Mouse (Mus musculus) forebrain, postnatal 0 days (tissue): Measurements from ENCODE around the gene Trpm5. TPM values are rescaled to one million over a fixed set of nuclear protein-coding genes. Genes with fewer than 3 reads are reported as not detected.

Experiments
- ATAC-seq: fragments of 200-750 bp; cut with Nextera tagmentation; 2 replicates; pipeline ENCODE4 v1.8.0; 2017; ENCODE audit warnings: mild to moderate bottlenecking, moderate library complexity
- DNase-seq: peaks from one replicate; pipeline ENCODE4 v3.0.0-alpha.2; 2015
- H3K27ac ChIP-seq: fragments of 300-500 bp; sonication (generic); 2 replicates; pipeline ENCODE4 v1.5.1; 2014; ENCODE audit warnings: low read depth, mild to moderate bottlenecking, antibody characterized with exemption, low read length, moderate library complexity, mixed read lengths
- H3K27me3 ChIP-seq: fragments of 300-500 bp; sonication (generic); 2 replicates; pipeline ENCODE4 v1.6.1; 2014; ENCODE audit warnings: mild to moderate bottlenecking, low read length, mixed read lengths; ENCODE audit not compliant: insufficient read depth
- H3K36me3 ChIP-seq: fragments of 300-500 bp; sonication (generic); 2 replicates; pipeline ENCODE4 v1.6.1; 2014; ENCODE audit warnings: mild to moderate bottlenecking, moderate library complexity; ENCODE audit not compliant: insufficient read depth
- H3K4me1 ChIP-seq: fragments of 300-500 bp; sonication (generic); 2 replicates; pipeline ENCODE4 v1.6.1; 2014; ENCODE audit warnings: antibody characterized with exemption; ENCODE audit not compliant: insufficient read depth
- H3K4me2 ChIP-seq: fragments of 300-500 bp; sonication (generic); 2 replicates; pipeline ENCODE4 v1.6.1; 2014; ENCODE audit warnings: low read depth, mild to moderate bottlenecking, moderate library complexity
- H3K4me3 ChIP-seq: fragments of 300-500 bp; sonication (generic); 2 replicates; pipeline ENCODE4 v1.5.1; 2014; ENCODE audit warnings: low read depth, low read length, mixed read lengths
- H3K9ac ChIP-seq: fragments of 300-500 bp; sonication (generic); 2 replicates; pipeline ENCODE4 v1.6.1; 2014; ENCODE audit warnings: mild to moderate bottlenecking
- H3K9me3 ChIP-seq: fragments of 300-500 bp; sonication (generic); 2 replicates; pipeline ENCODE4 v1.6.1; 2016; ENCODE audit warnings: low read length
- CTCF ChIP-seq: sonication (generic); IDR thresholded peaks from 2 replicates; pipeline ENCODE4 v1.5.1; 2016; ENCODE audit warnings: antibody characterized with exemption, control low read depth, low read depth
- WGBS: fragments of 180-500 bp; shearing (Covaris S2); extraction: QIAGEN DNeasy Blood & Tissue Kit; methylation state at CpG from one replicate; pipeline ENCODE4 v1.1.7; 2014; 5-methylcytosine and 5-hydroxymethylcytosine counted together
- polyA plus RNA-seq: library from polyadenylated mRNA; unstranded; fragments of >200 nt; fragmentation: Nextera tagmentation; extraction: Ambion mirVana; gene quantifications from 2 replicates; pipeline ENCODE4 v1.2.1, GENCODE M21; 2015
- total RNA-seq: library from RNA; depleted of rRNA; stranded (reverse); fragments of >200 nt; gene quantifications from 2 replicates; pipeline ENCODE4 v1.2.3, GENCODE M21; 2014; rRNA removed

Gene Trpm5
- total RNA-seq (1.0 and 1.3 TPM in 2 replicates), polyA plus RNA-seq (1.1 and 1.2 TPM in 2 replicates)

GRCm38 (mm10) chr7:143094592-143095553, at the start of gene Trpm5:
Gene Trpm5 (minus strand): TSS chr7:143094642.
- peak; percentile 73 for TF ChIP-seq CTCF
- 49% methylated on average over 10 of the region's 10 CpGs for WGBS
- Histone ChIP-seq H3K27me3 (no peaks in the 10 kb centered on the region), H3K36me3 (no peaks in the 10 kb centered on the region), H3K4me1 (no peaks in the 10 kb centered on the region), H3K9me3 (no peaks in the 10 kb centered on the region), H3K4me2 (no peak within 1 kb of the TSS), H3K4me3 (no peak within 1 kb of the TSS), H3K27ac (no peak within 1 kb of the TSS), H3K9ac (no peak within 1 kb of the TSS)
- ATAC-seq: no peak
- DNase-seq: peak; percentile 29

DNA sequence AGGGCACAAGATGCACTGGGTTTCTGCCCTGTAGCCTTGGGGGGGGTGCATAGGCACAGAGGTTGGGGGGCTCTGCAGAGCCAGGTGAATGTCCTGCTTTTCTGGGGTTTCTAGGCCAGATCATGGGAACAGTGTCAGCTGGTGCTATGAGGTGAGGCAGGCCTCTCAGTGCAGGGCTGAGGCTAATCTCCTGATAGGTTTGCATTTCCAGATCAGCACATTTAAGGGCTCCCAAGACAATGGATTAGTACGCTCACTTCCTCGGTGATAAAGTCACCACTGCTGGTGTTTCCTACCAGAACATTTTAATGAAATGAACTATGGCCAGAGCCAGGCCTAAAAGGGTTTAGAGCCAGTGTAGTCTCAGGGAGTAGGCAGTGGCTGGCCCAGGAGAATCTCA, 48.2 kb upstream of the Trpm5 start:
- no peak overlapping the region for H3K4me2 ChIP-seq
- H3K9me3 ChIP-seq: no peaks in the 10 kb centered on the region
- no peak for TF ChIP-seq CTCF
- 90% methylated on average over 2 of the region's 2 CpGs for WGBS
- no peaks in the 10 kb centered on the region for H3K4me1 ChIP-seq
- H3K27ac ChIP-seq: no peak overlapping the region
- no peak for ATAC-seq
- DNase-seq: no peak
- H3K27me3 ChIP-seq: no peaks in the 10 kb centered on the region
- H3K4me3 ChIP-seq: no peak overlapping the region
- H3K36me3 ChIP-seq: no peaks in the 10 kb centered on the region
- H3K9ac ChIP-seq: no peak overlapping the region

- no peaks in the 10 kb centered on the region for H3K36me3 ChIP-seq
- ATAC-seq: no peak
Observed at GRCm38 (mm10) chr7:143139932-143140331, 45.5 kb upstream of the Trpm5 start.

DNA sequence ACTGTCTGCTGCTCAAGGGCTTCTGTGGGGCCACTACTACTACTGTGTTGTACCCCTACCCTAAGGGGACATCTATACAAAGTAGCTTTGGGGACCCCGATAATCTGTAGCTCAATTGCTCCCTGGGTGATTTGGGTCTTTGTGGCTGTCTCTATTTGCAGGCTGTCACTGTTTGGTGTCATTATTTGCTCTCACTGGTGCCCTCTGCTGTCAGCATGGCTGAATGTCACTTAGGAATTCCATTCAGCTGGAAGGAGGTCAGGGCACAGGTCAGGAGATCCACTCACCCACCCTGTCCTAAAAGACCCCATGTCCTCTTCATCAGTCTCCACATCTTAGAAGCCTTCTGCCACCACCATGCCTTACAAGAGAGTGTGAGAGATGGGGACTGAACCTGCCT, 44.3 kb upstream of the Trpm5 start:
- ATAC-seq: no peak
- no peaks in the 10 kb centered on the region for H3K9me3 ChIP-seq
- no peaks in the 10 kb centered on the region for H3K36me3 ChIP-seq
- no peaks in the 10 kb centered on the region for H3K27me3 ChIP-seq
- 15% methylated on average over 1 of the region's 1 CpGs for WGBS
- no peak overlapping the region for H3K9ac ChIP-seq
- H3K4me2 ChIP-seq: no peak overlapping the region
- H3K4me1 ChIP-seq: no peaks in the 10 kb centered on the region
- DNase-seq: peak; percentile 38
- no peak overlapping the region for H3K4me3 ChIP-seq
- no peak overlapping the region for H3K27ac ChIP-seq
- peak; percentile 63 for TF ChIP-seq CTCF

More at GRCm38 (mm10) chr7:143139932-143140331, 45.5 kb upstream of the Trpm5 start:
- Histone ChIP-seq H3K27ac (no peak overlapping the region), H3K4me2 (no peak overlapping the region), H3K4me3 (no peak overlapping the region), H3K9ac (no peak overlapping the region), H3K27me3 (no peaks in the 10 kb centered on the region), H3K9me3 (no peaks in the 10 kb centered on the region), H3K4me1 (no peaks in the 10 kb centered on the region)
- DNase-seq: no peak
- 80% methylated on average over 4 of the region's 4 CpGs for WGBS
- no peak for TF ChIP-seq CTCF

DNA sequence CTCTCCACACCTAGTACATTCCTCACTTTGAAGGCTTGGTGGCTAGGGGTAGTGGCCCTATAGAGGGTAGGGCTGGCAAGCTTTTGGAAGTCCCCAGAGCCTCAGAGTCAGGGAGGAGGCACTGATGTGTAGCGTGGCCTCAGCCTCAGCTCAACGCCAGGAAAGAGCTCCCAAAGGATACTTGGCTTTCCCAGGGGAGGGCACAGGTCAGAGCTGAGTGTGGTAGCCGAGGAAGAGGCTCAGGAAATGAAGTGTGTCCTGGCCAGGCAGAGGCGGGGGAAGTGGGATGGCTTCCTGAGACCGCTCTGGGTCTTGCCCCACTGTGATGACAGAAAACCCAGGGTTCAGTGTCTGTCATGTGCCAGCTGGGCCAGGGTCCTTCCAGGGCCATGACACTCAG, 42.1 kb upstream of the Trpm5 start:
- TF ChIP-seq CTCF: no peak

DNA sequence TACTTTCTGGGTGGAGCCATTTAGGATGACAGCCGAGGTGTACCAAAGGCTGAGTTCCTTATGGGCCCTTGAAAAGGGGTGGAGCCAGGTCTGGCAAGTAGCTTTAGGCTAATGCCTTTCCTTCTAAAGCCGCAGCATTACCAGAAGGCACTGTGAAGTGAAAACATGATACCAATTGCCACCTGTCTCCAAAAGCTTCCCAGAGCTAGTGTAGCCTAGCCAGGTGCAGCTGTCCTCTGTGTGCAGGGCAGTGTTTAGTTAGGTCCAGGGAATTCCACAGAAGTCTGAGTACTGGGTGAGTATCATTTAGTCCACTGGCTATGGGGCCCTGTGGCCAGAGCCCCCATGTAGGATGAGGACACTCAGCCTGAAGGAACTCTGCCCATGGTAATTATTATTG, 41.7 kb upstream of the Trpm5 start:
- no peak for DNase-seq
- no peak overlapping the region for H3K4me3 ChIP-seq
- 75% methylated on average over 2 of the region's 2 CpGs for WGBS

More for the DNA sequence above, 42.1 kb upstream of the Trpm5 start:
- H3K4me2 ChIP-seq: no peak overlapping the region
- no peaks in the 10 kb centered on the region for H3K27me3 ChIP-seq
- 70% methylated on average over 5 of the region's 5 CpGs for WGBS
- H3K9me3 ChIP-seq: no peaks in the 10 kb centered on the region
- no peak overlapping the region for H3K4me3 ChIP-seq
- no peaks in the 10 kb centered on the region for H3K4me1 ChIP-seq
- DNase-seq: no peak
- no peak overlapping the region for H3K27ac ChIP-seq
- H3K9ac ChIP-seq: no peak overlapping the region
- no peaks in the 10 kb centered on the region for H3K36me3 ChIP-seq
- ATAC-seq: no peak

GRCm38 (mm10) chr7:143132815-143133214, 38.4 kb upstream of the Trpm5 start:
- Histone ChIP-seq H3K36me3 (no peaks in the 10 kb centered on the region), H3K27me3 (no peaks in the 10 kb centered on the region), H3K27ac (no peak overlapping the region), H3K4me3 (no peak overlapping the region), H3K9ac (no peak overlapping the region), H3K9me3 (no peaks in the 10 kb centered on the region), H3K4me1 (no peaks in the 10 kb centered on the region), H3K4me2 (no peak overlapping the region)
- ATAC-seq (no peak), DNase-seq (no peak)
- no peak for TF ChIP-seq CTCF
- 84% methylated on average over 5 of the region's 5 CpGs for WGBS

More for the DNA sequence above, 41.7 kb upstream of the Trpm5 start:
- Histone ChIP-seq H3K36me3 (no peaks in the 10 kb centered on the region), H3K4me1 (no peaks in the 10 kb centered on the region), H3K4me2 (no peak overlapping the region), H3K9ac (no peak overlapping the region), H3K27me3 (no peaks in the 10 kb centered on the region), H3K27ac (no peak overlapping the region), H3K9me3 (no peaks in the 10 kb centered on the region)
- ATAC-seq: no peak
- no peak for TF ChIP-seq CTCF
